11 mouse cellular contexts compared by ENCODE assay signal in genomic region chr5:129049372-129049771, GRCm38 (mm10). TPM values are rescaled to one million over a fixed set of nuclear protein-coding genes. Genes with fewer than 3 reads are reported as not detected.
A peak's percentile ranks its signal among the peaks of the same experiment; 100 is the strongest.
DNase-seq lines count a peak whose midpoint lies in the region; ATAC-seq and TF ChIP-seq lines count a peak whose summit lies in the region.
"Had no signal": no experiment of that assay in that cellular context is flagged by ENCODE, and none has a peak within 500 bp of the region (broad histone marks: within the 10 kb centered on the region; RNA-seq: fewer than 3 reads in every experiment).

No protein-coding gene starts in this region.

- no peak overlapping the region for H3K27ac ChIP-seq in embryonic facial prominence, embryonic 11.5 days (replicated peaks; ENCODE audit: low read depth, low read length)
- H3K27ac ChIP-seq in midbrain, postnatal 0 days (ENCODE audit: low read depth, low read length), result no peak overlapping the region
- H3K27ac ChIP-seq: embryonic facial prominence, embryonic 13.5 days; kidney, postnatal 0 days; neural tube, embryonic 12.5 days had no signal

- H3K36me3 ChIP-seq in embryonic facial prominence, embryonic 11.5 days (replicated peaks; ENCODE audit: control insufficient read depth, insufficient read depth, low read depth, low read length), result no peaks in the 10 kb centered on the region
- no peaks in the 10 kb centered on the region for H3K36me3 ChIP-seq in midbrain, postnatal 0 days (ENCODE audit: insufficient read depth, low read length)
- H3K36me3 ChIP-seq: embryonic facial prominence, embryonic 13.5 days; neural tube, embryonic 12.5 days had no signal

- H3K9me3 ChIP-seq in embryonic facial prominence, embryonic 11.5 days (replicated peaks; ENCODE audit: control insufficient read depth, low read length), result no peaks in the 10 kb centered on the region
- no peaks in the 10 kb centered on the region for H3K9me3 ChIP-seq in midbrain, postnatal 0 days (ENCODE audit: low read length)
- H3K9me3 ChIP-seq: embryonic facial prominence, embryonic 13.5 days; neural tube, embryonic 12.5 days had no signal

- TF ChIP-seq POLR2A in brain, embryonic 14.5 days (IDR thresholded peaks at IDR 0.05; ENCODE audit: borderline replicate concordance, extremely low read depth, insufficient read depth, insufficient read length, poor library complexity, severe bottlenecking), result no peak

- H3K27me3 ChIP-seq in embryonic facial prominence, embryonic 11.5 days (ENCODE audit: control insufficient read depth, insufficient read depth, low read length), result no peaks in the 10 kb centered on the region
- no peaks in the 10 kb centered on the region for H3K27me3 ChIP-seq in midbrain, postnatal 0 days (ENCODE audit: insufficient read depth, low read length)
- H3K27me3 ChIP-seq: embryonic facial prominence, embryonic 13.5 days; neural tube, embryonic 12.5 days had no signal

- ATAC-seq in embryonic facial prominence, embryonic 11.5 days (replicated peaks; ENCODE audit: insufficient number of reproducible peaks, low FRiP score, low TSS enrichment, low read depth), result no peak
- no peak for ATAC-seq in midbrain, postnatal 0 days (ENCODE audit: low FRiP score)
- no peak for ATAC-seq in megakaryocyte, adult 5-6 weeks (ENCODE audit: poor library complexity, severe bottlenecking)
- ATAC-seq: liver, postnatal 0 days had no signal

- no peak overlapping the region for H3K4me2 ChIP-seq in embryonic facial prominence, embryonic 11.5 days (ENCODE audit: low read depth, low read length)
- no peak overlapping the region for H3K4me2 ChIP-seq in midbrain, postnatal 0 days (ENCODE audit: low read depth, low read length, poor library complexity, severe bottlenecking)
- H3K4me2 ChIP-seq: embryonic facial prominence, embryonic 13.5 days; neural tube, embryonic 12.5 days had no signal

- H3K4me3 ChIP-seq in embryonic facial prominence, embryonic 11.5 days (ENCODE audit: low read depth, low read length), result no peak overlapping the region
- H3K4me3 ChIP-seq in midbrain, postnatal 0 days (ENCODE audit: low read depth, low read length), result no peak overlapping the region
- H3K4me3 ChIP-seq: embryonic facial prominence, embryonic 13.5 days; neural tube, embryonic 12.5 days had no signal

- no peaks in the 10 kb centered on the region for H3K4me1 ChIP-seq in embryonic facial prominence, embryonic 11.5 days (ENCODE audit: control insufficient read depth, insufficient read depth, low read length)
- 0 out of 2 replicates have a peak, but pooled peaks cover 3% of the 10 kb centered on the region for H3K4me1 ChIP-seq in midbrain, postnatal 0 days (ENCODE audit: insufficient read depth, low read length)
- H3K4me1 ChIP-seq: embryonic facial prominence, embryonic 13.5 days had no signal

- peak; percentile 91 for DNase-seq in brain, embryonic 14.5 days (ENCODE audit: low read depth)
- peak; percentile 48 for DNase-seq in embryonic facial prominence, embryonic 11.5 days (ENCODE audit: low spot score)
- DNase-seq in layer of hippocampus, adult 18-20 months (ENCODE audit: low spot score in 2 of 2), result peak; percentile 81 to 94
- DNase-seq in midbrain, postnatal 0 days (ENCODE audit: low spot score), result peak; percentile 69
- no peak for DNase-seq in gastrocnemius, postnatal 25 days
- DNase-seq in kidney, postnatal 25 days, result no peak
- DNase-seq: liver, postnatal 0 days had no signal

- no peak overlapping the region for H3K9ac ChIP-seq in embryonic facial prominence, embryonic 11.5 days (replicated peaks; ENCODE audit: low read length)
- no peak overlapping the region for H3K9ac ChIP-seq in midbrain, postnatal 0 days (replicated peaks; ENCODE audit: low read length, poor library complexity, severe bottlenecking)
- H3K9ac ChIP-seq: embryonic facial prominence, embryonic 13.5 days; liver, postnatal 0 days; neural tube, embryonic 12.5 days had no signal

- no peak for TF ChIP-seq CTCF in brain, embryonic 14.5 days (IDR thresholded peaks at IDR 0.05; ENCODE audit: borderline replicate concordance, extremely low read depth, insufficient read depth, insufficient read length)
- no peak for TF ChIP-seq CTCF in midbrain, postnatal 0 days (IDR thresholded peaks at IDR 0.05)

- WGBS in embryonic facial prominence, embryonic 11.5 days, result 75% methylated on average over 9 of the region's 9 CpGs
- WGBS in midbrain, postnatal 0 days, result 47% methylated on average over 9 of the region's 9 CpGs

RNA-seq across cellular contexts. Expression of gene Ran, which starts 29.5 kb away (rescaled TPM):
- 240 and 244 TPM in 2 replicates for polyA plus RNA-seq in brain, embryonic 14.5 days (2012; rRNA removed)
- 872 and 909 TPM in 2 replicates for polyA plus RNA-seq in embryonic facial prominence, embryonic 11.5 days (2014; fragmentation: Nextera tagmentation; extraction: Ambion mirVana)
- 100 to 1,000 TPM; 161 to 173 TPM for total RNA-seq in layer of hippocampus, adult 18-20 months (2021)
- 183 and 191 TPM in 2 replicates for total RNA-seq in midbrain, postnatal 0 days (2014; rRNA removed)
- 287 and 295 TPM in 2 replicates for polyA plus RNA-seq in midbrain, postnatal 0 days (2015; fragmentation: Nextera tagmentation; extraction: Ambion mirVana)
- total RNA-seq in megakaryocyte, adult 5-6 weeks (2015), result 244 and 276 TPM in 2 replicates
- 240 and 264 TPM in 2 replicates for total RNA-seq in megakaryocyte, adult 5-6 weeks (2017)
- total RNA-seq in gastrocnemius, postnatal 25 days (2021), result 10 to 100 TPM; 64.7 to 81.1 TPM

RNA-seq across cellular contexts. Expression of gene Stx2, which starts 41.0 kb away (rescaled TPM):
- 40.9 and 43.4 TPM in 2 replicates for polyA plus RNA-seq in brain, embryonic 14.5 days (2012; rRNA removed)
- 32.8 and 34.4 TPM in 2 replicates for polyA plus RNA-seq in embryonic facial prominence, embryonic 11.5 days (2014; fragmentation: Nextera tagmentation; extraction: Ambion mirVana)
- 10 to 100 TPM; 27.1 to 29.2 TPM for total RNA-seq in layer of hippocampus, adult 18-20 months (2021)
- total RNA-seq in midbrain, postnatal 0 days (2014; rRNA removed), result 15.5 and 15.9 TPM in 2 replicates
- polyA plus RNA-seq in midbrain, postnatal 0 days (2015; fragmentation: Nextera tagmentation; extraction: Ambion mirVana), result 11.9 and 12.0 TPM in 2 replicates
- 16.2 and 17.0 TPM in 2 replicates for total RNA-seq in megakaryocyte, adult 5-6 weeks (2015)
- total RNA-seq in megakaryocyte, adult 5-6 weeks (2017), result 18.3 and 32.9 TPM in 2 replicates
- 1 to 10 TPM; 7.8 to 8.8 TPM for total RNA-seq in gastrocnemius, postnatal 25 days (2021)

RNA-seq across cellular contexts. Expression of gene Adgrd1, which starts 47.2 kb away (rescaled TPM):
- polyA plus RNA-seq in brain, embryonic 14.5 days (2012; rRNA removed), result 0.25 and 0.41 TPM in 2 replicates
- polyA plus RNA-seq in embryonic facial prominence, embryonic 11.5 days (2014; fragmentation: Nextera tagmentation; extraction: Ambion mirVana), result 0.06 TPM in 1 of 2 replicates, not detected in the other
- under 1 TPM; 0.33 to 0.67 TPM for total RNA-seq in layer of hippocampus, adult 18-20 months (2021)
- 0.42 and 0.77 TPM in 2 replicates for total RNA-seq in midbrain, postnatal 0 days (2014; rRNA removed)
- polyA plus RNA-seq in midbrain, postnatal 0 days (2015; fragmentation: Nextera tagmentation; extraction: Ambion mirVana), result 0.17 and 0.26 TPM in 2 replicates
- total RNA-seq in megakaryocyte, adult 5-6 weeks (2015), result 0.07 TPM in 1 of 2 replicates, not detected in the other
- not detected in 2 replicates for total RNA-seq in megakaryocyte, adult 5-6 weeks (2017)
- 1 to 10 TPM; 4.9 to 6.6 TPM for total RNA-seq in gastrocnemius, postnatal 25 days (2021)

Comparison
In these comparisons a context has a peak if more than half of its experiments do, and no peak if none do; other contexts are left out.
1. DNase-seq: peak in brain, embryonic 14.5 days (single experiment), embryonic facial prominence, embryonic 11.5 days (single experiment), layer of hippocampus, adult 18-20 months (2 of 2) and midbrain, postnatal 0 days (single experiment); none in gastrocnemius, postnatal 25 days (single experiment) and kidney, postnatal 25 days (0 of 2).